Mouse (Mus musculus): Measurements from ENCODE around the gene Ncln. TPM values are rescaled to one million over a fixed set of nuclear protein-coding genes. Genes with fewer than 3 reads are reported as not detected.

The Ncln gene
- polyA plus RNA-seq, 1 experiment from 2014 or later = 93.5 TPM

- 67% methylated on average over 2 of the region's 2 CpGs for WGBS
- peaks cover 22% of the 10 kb centered on the region for H3K4me1 ChIP-seq
- H3K27ac ChIP-seq = no peak overlapping the region
- H3K36me3 ChIP-seq = no peaks in the 10 kb centered on the region
- H3K4me2 ChIP-seq = no peak overlapping the region
- no peak overlapping the region for H3K4me3 ChIP-seq (replicated peaks)
- H3K27me3 ChIP-seq = peaks cover 89% of the 10 kb centered on the region
- H3K9ac ChIP-seq = no peak overlapping the region
- ATAC-seq (replicated peaks; ENCODE audit: low FRiP score) = no peak
- no peaks in the 10 kb centered on the region for H3K9me3 ChIP-seq (replicated peaks)
These were observed 30.1 kb downstream of the Ncln start for GRCm38 (mm10) chr10:81466066-81466465.

DNA sequence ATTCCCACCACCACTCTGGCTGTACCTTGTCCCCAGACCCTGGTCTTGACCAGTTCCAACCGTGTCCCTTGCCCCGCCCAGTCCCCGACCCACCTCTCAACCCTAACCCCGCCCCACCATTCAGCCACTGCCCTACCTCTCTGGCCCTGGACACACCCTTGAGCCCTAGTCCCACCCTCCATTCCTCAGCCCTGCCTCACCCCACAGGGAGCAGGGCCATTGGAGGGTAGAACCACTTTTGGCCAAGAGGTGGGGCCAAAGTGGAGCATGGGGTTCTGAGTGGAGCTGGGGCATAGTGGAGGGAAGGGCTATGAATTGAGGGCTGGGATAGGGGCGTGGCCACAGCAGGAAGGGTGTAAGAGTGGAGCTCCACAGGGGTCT lies 30.9 kb downstream of the Ncln start:
- Histone ChIP-seq H3K36me3 (no peaks in the 10 kb centered on the region), H3K9me3 (replicated peaks) (no peaks in the 10 kb centered on the region), H3K27me3 (peaks cover 91% of the 10 kb centered on the region), H3K4me2 (peak overlapping the region; percentile 74), H3K4me3 (replicated peaks) (peak overlapping the region; percentile 44; the same call in 1 of the 2 replicates), H3K4me1 (peaks cover 27% of the 10 kb centered on the region), H3K9ac (no peak overlapping the region), H3K27ac (no peak overlapping the region)
- WGBS = 8% methylated on average over 5 of the region's 5 CpGs
- peak; percentile 24 for ATAC-seq (replicated peaks; ENCODE audit: low FRiP score)

DNA sequence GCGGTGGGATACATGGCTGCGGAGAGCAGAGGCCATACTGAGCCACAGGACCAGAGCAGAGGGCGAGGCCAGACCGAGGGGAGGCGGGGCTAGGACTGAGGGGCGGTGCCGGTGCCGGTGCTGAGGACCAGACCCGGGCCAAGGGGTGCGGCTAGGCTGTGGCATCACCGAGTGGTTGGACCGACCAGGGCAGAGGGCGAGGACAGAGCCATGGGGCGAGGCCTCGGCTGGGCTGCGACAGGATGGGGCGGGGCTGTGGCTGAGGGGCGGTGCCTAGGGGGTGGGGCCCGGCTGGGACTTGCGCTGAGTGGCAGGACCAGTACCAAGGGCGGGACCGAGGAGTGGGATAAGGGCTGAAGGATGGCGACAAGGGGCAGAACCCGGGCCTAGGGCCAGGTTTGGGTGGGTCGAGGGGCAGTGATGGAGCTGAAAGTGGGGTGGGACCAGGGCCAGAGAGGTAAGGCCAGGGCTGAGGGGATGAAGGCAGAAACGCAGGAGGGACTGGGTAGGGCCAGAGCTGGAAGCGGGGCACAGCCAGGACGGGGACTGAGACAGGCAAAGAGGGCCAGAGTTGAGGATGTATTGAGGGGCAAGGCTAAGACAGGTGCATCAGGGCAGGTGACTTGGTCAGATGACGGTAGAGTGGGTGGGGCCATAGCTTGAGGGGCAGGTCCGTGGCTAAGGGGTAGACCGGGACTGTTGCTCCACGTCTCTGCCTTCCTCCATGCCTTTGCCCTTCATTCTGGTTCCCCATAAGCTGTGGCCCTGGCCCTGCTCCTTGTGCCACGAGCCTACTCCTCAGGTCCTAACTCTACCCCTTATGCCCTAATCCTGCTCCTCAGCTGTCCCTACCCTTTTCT lies 31.6 kb downstream of the Ncln start:
- Histone ChIP-seq H3K36me3 (no peaks in the 10 kb centered on the region), H3K4me2 (peak overlapping the region; percentile 74), H3K27ac (no peak overlapping the region), H3K9ac (no peak overlapping the region), H3K4me3 (replicated peaks) (peak overlapping the region; percentile 44), H3K27me3 (peaks cover 95% of the 10 kb centered on the region), H3K9me3 (replicated peaks) (no peaks in the 10 kb centered on the region), H3K4me1 (peaks cover 27% of the 10 kb centered on the region)
- WGBS = 1% methylated on average over 33 of the region's 33 CpGs
- ATAC-seq (replicated peaks; ENCODE audit: low FRiP score) = peak; percentile 86

DNA sequence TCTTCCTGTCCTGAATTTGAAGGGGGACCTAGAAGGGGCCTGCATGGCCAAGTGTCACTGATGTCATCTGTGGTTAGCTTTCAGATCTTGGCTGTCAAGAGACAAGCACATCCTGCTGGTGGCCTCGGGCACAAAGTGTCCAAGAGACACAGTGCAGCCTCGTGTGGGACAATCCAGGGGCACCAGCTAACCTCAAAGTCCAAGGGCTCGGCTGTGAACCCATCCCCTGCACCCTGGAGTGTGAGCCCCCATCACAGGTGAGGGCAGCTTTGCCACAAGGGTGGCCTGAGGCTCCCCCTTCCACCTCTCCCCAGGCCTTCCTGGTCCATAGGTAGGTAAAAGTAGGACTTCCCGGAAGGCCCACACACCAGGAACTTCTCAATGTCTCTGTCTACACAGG lies 32.7 kb downstream of the Ncln start:
- Histone ChIP-seq H3K27me3 (peaks cover 94% of the 10 kb centered on the region), H3K4me3 (replicated peaks) (no peak overlapping the region), H3K4me1 (peaks cover 27% of the 10 kb centered on the region), H3K27ac (no peak overlapping the region), H3K36me3 (no peaks in the 10 kb centered on the region), H3K9me3 (replicated peaks) (no peaks in the 10 kb centered on the region), H3K4me2 (peak overlapping the region; percentile 74; the same call in 1 of the 2 replicates), H3K9ac (no peak overlapping the region)
- 73% methylated on average over 4 of the region's 4 CpGs for WGBS
- no peak for ATAC-seq (replicated peaks; ENCODE audit: low FRiP score)

DNA sequence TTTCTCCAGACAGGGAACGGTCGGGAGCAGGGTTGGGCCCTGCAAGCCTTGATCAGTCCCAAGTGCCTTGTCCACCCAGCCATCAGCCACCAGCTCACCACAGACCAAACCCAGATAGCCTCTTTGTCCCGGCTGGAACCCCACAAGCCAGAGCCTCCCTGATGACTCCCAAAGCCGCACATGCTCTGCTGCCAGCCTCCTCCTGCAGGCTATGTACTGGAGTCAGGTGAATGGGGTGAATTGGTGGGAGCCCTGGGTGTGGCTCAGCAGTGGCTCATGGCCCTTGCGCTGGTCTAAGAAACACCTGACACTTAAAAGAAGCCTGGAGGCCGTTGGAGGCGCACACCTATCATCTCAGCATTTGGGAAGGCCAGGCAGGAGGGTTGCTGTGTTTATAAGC lies 33.3 kb downstream of the Ncln start:
- H3K4me1 ChIP-seq = peaks cover 27% of the 10 kb centered on the region
- H3K9ac ChIP-seq = no peak overlapping the region
- no peaks in the 10 kb centered on the region for H3K9me3 ChIP-seq (replicated peaks)
- no peak overlapping the region for H3K4me2 ChIP-seq
- no peaks in the 10 kb centered on the region for H3K36me3 ChIP-seq
- 80% methylated on average over 7 of the region's 7 CpGs for WGBS
- H3K27me3 ChIP-seq = peaks cover 98% of the 10 kb centered on the region
- H3K4me3 ChIP-seq (replicated peaks) = no peak overlapping the region
- no peak for ATAC-seq (replicated peaks; ENCODE audit: low FRiP score)
- no peak overlapping the region for H3K27ac ChIP-seq

DNA sequence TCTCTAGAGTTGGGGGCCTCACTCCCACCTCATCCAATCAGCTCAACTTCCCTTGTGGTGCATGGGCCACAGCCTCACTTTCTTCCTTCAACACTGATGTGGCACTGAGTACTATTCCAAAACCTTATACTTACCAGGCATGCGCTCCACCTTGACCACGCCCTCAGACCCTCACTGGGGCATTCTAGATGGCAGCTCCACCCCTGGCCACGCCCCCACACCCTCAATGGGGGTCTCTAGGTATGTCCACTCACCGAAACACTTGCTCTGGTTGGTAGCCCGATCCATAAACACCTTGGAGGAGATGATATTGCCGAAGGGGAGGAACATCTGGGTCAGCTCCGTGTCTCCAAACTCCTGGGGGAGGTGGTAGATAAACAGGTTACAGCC lies 33.8 kb downstream of the Ncln start:
- Histone ChIP-seq H3K27me3 (peaks cover 99% of the 10 kb centered on the region), H3K27ac (no peak overlapping the region), H3K36me3 (no peaks in the 10 kb centered on the region), H3K9me3 (replicated peaks) (no peaks in the 10 kb centered on the region), H3K4me3 (replicated peaks) (peak overlapping the region; percentile 21; the same call in 1 of the 2 replicates), H3K9ac (no peak overlapping the region), H3K4me2 (peak overlapping the region; percentile 42), H3K4me1 (peaks cover 27% of the 10 kb centered on the region)
- no peak for ATAC-seq (replicated peaks; ENCODE audit: low FRiP score)
- WGBS = 34% methylated on average over 7 of the region's 7 CpGs

- H3K9me3 ChIP-seq (replicated peaks) = no peaks in the 10 kb centered on the region
- peaks cover 27% of the 10 kb centered on the region for H3K4me1 ChIP-seq
- peak overlapping the region; percentile 21 for H3K4me3 ChIP-seq (replicated peaks)
- H3K27me3 ChIP-seq = peaks cover 99% of the 10 kb centered on the region
- H3K9ac ChIP-seq = no peak overlapping the region
- peak overlapping the region; percentile 42 for H3K4me2 ChIP-seq
- H3K27ac ChIP-seq = no peak overlapping the region
- WGBS = 4% methylated on average over 16 of the region's 16 CpGs
- no peaks in the 10 kb centered on the region for H3K36me3 ChIP-seq
- no peak for ATAC-seq (replicated peaks; ENCODE audit: low FRiP score)
These were observed 34.3 kb downstream of the Ncln start for GRCm38 (mm10) chr10:81461673-81462414.

GRCm38 (mm10) chr10:81460951-81461350 lies 35.2 kb downstream of the Ncln start:
- no peak for ATAC-seq (replicated peaks; ENCODE audit: low FRiP score)
- Histone ChIP-seq H3K4me3 (replicated peaks) (no peak overlapping the region), H3K4me1 (peaks cover 27% of the 10 kb centered on the region), H3K9me3 (replicated peaks) (no peaks in the 10 kb centered on the region), H3K9ac (no peak overlapping the region), H3K4me2 (no peak overlapping the region), H3K27me3 (peaks cover 99% of the 10 kb centered on the region), H3K36me3 (no peaks in the 10 kb centered on the region), H3K27ac (no peak overlapping the region)
- 38% methylated on average over 11 of the region's 11 CpGs for WGBS

- 24% methylated on average over 20 of the region's 20 CpGs for WGBS
- peaks cover 27% of the 10 kb centered on the region for H3K4me1 ChIP-seq
- no peak overlapping the region for H3K27ac ChIP-seq
- H3K9ac ChIP-seq = no peak overlapping the region
- no peaks in the 10 kb centered on the region for H3K36me3 ChIP-seq
- ATAC-seq (replicated peaks; ENCODE audit: low FRiP score) = no peak
- no peak overlapping the region for H3K4me2 ChIP-seq
- no peak overlapping the region for H3K4me3 ChIP-seq (replicated peaks)
- H3K9me3 ChIP-seq (replicated peaks) = no peaks in the 10 kb centered on the region
- H3K27me3 ChIP-seq = peaks cover 99% of the 10 kb centered on the region
These were observed 35.7 kb downstream of the Ncln start for GRCm38 (mm10) chr10:81460471-81460870.

DNA sequence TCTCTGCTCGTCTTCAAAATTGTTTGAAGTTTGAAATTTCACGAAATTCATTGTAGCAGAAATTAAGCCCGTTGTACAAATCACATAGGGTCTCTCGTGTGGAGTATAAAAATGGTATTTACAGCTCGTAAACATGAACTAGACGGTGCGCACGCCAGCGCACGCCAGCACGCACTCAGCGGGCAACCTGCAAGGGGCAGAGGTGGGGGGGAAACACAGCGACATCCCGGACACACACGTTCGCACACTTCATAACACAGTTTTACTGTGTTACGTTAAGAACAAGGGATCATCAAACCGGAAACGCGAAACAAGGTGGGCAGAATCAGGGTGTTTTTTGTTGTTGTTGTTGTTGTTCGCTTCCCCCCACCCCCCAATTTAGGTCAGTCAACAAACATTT lies 36.8 kb downstream of the Ncln start:
- H3K27me3 ChIP-seq = peaks cover 99% of the 10 kb centered on the region
- WGBS = 69% methylated on average over 21 of the region's 21 CpGs

GRCm38 (mm10) chr10:81458267-81458666 lies 37.9 kb downstream of the Ncln start:
- no peak overlapping the region for H3K4me2 ChIP-seq
- peaks cover 99% of the 10 kb centered on the region for H3K27me3 ChIP-seq
- H3K4me1 ChIP-seq = peaks cover 12% of the 10 kb centered on the region
- no peak overlapping the region for H3K4me3 ChIP-seq (replicated peaks)
- no peak overlapping the region for H3K27ac ChIP-seq
- H3K9ac ChIP-seq = no peak overlapping the region
- H3K9me3 ChIP-seq (replicated peaks) = no peaks in the 10 kb centered on the region
- ATAC-seq (replicated peaks; ENCODE audit: low FRiP score) = no peak
- WGBS = 84% methylated on average over 6 of the region's 6 CpGs
- H3K36me3 ChIP-seq = no peaks in the 10 kb centered on the region

More for the DNA sequence above, 36.8 kb downstream of the Ncln start:
- Histone ChIP-seq H3K36me3 (no peaks in the 10 kb centered on the region), H3K4me3 (replicated peaks) (no peak overlapping the region), H3K9ac (no peak overlapping the region), H3K4me2 (no peak overlapping the region), H3K4me1 (peaks cover 18% of the 10 kb centered on the region), H3K27ac (no peak overlapping the region), H3K9me3 (replicated peaks) (no peaks in the 10 kb centered on the region)
- ATAC-seq (replicated peaks; ENCODE audit: low FRiP score) = no peak

GRCm38 (mm10) chr10:81457624-81458023 lies 38.6 kb downstream of the Ncln start:
- Histone ChIP-seq H3K27ac (no peak overlapping the region), H3K4me1 (peaks cover 16% of the 10 kb centered on the region), H3K9me3 (replicated peaks) (no peaks in the 10 kb centered on the region), H3K9ac (no peak overlapping the region), H3K27me3 (peaks cover 99% of the 10 kb centered on the region), H3K4me3 (replicated peaks) (no peak overlapping the region), H3K4me2 (no peak overlapping the region), H3K36me3 (no peaks in the 10 kb centered on the region)
- WGBS = 86% methylated on average over 8 of the region's 8 CpGs
- no peak for ATAC-seq (replicated peaks; ENCODE audit: low FRiP score)
